Mouse (Mus musculus) v-Abl transformed pro-B cells (cell line): ENCODE data around the gene Ell.

Experiments used
- in situ Hi-C, 2 experiments: fragments of 400-800 bp; cut with MboI; formaldehyde crosslinking; loops; one replicate each; pipeline ENCODE4 v1.15.1; 2025; ENCODE audit not compliant: unreplicated experiment in 2 of 2

Ell gene

GRCm38 (mm10) chr8:70530314-70530713 lies 8.9 kb upstream of the Ell start:
- in situ Hi-C loops: no loop called here

GRCm38 (mm10) chr8:70534281-70534680 lies 5.0 kb upstream of the Ell start:
- in situ Hi-C loops: no loop called here

- in situ Hi-C loops: no loop called here
Measured at GRCm38 (mm10) chr8:70535221-70535620, 4.0 kb upstream of the Ell start.

GRCm38 (mm10) chr8:70535701-70536100 lies 3.6 kb upstream of the Ell start:
- in situ Hi-C loops: no loop called here

GRCm38 (mm10) chr8:70538024-70538579 lies 1.2 kb upstream of the Ell start:
- in situ Hi-C loops: no loop called here

- in situ Hi-C loops: no loop called here
Measured at GRCm38 (mm10) chr8:70538633-70539076, 602 bp upstream of the Ell start.

GRCm38 (mm10) chr8:70540013-70540506 lies 803 bp downstream of the Ell start:
- in situ Hi-C loops: no loop called here

GRCm38 (mm10) chr8:70540507-70541071 lies 1.3 kb downstream of the Ell start:
- in situ Hi-C loops: no loop called here

- in situ Hi-C loops: no loop called here
Measured at GRCm38 (mm10) chr8:70541081-70541480, 1.8 kb downstream of the Ell start.

- in situ Hi-C loops: no loop called here
Measured at GRCm38 (mm10) chr8:70544200-70544687, 5.0 kb downstream of the Ell start.

GRCm38 (mm10) chr8:70546412-70546811 lies 7.2 kb downstream of the Ell start:
- in situ Hi-C loops: no loop called here

GRCm38 (mm10) chr8:70547762-70548161 lies 8.5 kb downstream of the Ell start:
- in situ Hi-C loops: no loop called here

- in situ Hi-C loops: loop anchor here in 1 of 2 experiments (5.0 kb wide), 1 partner anchor 38 kb away; no protein-coding TSS in a partner anchor
Measured at GRCm38 (mm10) chr8:70549412-70550184, 10.3 kb downstream of the Ell start.

GRCm38 (mm10) chr8:70551558-70552161 lies 12.4 kb downstream of the Ell start:
- in situ Hi-C loops: loop anchor here in 1 of 2 experiments (5.0 kb wide), 1 partner anchor 36 kb away; no protein-coding TSS in a partner anchor

- in situ Hi-C loops: loop anchor here in 1 of 2 experiments (5.0 kb wide), 1 partner anchor 34 kb away; no protein-coding TSS in a partner anchor
Measured at GRCm38 (mm10) chr8:70552836-70553235, 13.6 kb downstream of the Ell start.

- in situ Hi-C loops: loop anchor here in 1 of 2 experiments (5.0 kb wide), 1 partner anchor 34 kb away; no protein-coding TSS in a partner anchor
Measured at GRCm38 (mm10) chr8:70553740-70554139, 14.5 kb downstream of the Ell start.

- in situ Hi-C loops: no loop called here
Measured at GRCm38 (mm10) chr8:70555079-70555747, 16.0 kb downstream of the Ell start.

- in situ Hi-C loops: no loop called here
Measured at GRCm38 (mm10) chr8:70558334-70558733, 19.1 kb downstream of the Ell start.

- in situ Hi-C loops: no loop called here
Measured at GRCm38 (mm10) chr8:70558983-70559382, 19.7 kb downstream of the Ell start.

GRCm38 (mm10) chr8:70560096-70560495 lies 20.8 kb downstream of the Ell start:
- in situ Hi-C loops: loop anchor here in 1 of 2 experiments (5.0 kb wide), 1 partner anchor 47 kb away; the partner anchor contains the start of gene Ssbp4
